Mouse (Mus musculus) NIH3T3 (cell line): ENCODE measurements around the gene Pou4f1.

Experiments
- DNase-seq: peaks from one replicate; pipeline ENCODE4 v3.0.0-alpha.2; 2012; ENCODE audit warnings: low read depth

The Pou4f1 gene

GRCm38 (mm10) chr14:104456976-104457375 lies 10.8 kb downstream of the Pou4f1 start:
- DNase-seq: no peak

DNA sequence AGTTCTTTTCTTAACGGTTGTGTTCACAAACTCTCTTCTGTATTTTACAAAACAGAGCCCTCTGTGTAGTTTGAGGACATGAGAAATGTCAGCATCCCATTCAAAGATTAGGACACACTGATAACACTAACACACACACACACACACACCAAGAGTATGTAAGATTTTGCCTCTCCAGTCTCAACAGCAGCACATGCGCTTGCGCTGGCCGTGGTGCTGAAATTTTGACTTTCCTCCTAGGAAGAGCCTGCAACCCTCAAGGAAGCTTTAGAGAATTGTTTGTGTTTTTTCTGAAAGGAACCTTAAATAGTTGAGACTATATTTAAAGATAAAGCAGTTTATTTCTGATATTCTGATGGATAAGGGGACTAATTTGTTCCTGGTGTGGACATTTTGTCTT lies 14.0 kb downstream of the Pou4f1 start:
- peak; percentile 84 for DNase-seq

DNA sequence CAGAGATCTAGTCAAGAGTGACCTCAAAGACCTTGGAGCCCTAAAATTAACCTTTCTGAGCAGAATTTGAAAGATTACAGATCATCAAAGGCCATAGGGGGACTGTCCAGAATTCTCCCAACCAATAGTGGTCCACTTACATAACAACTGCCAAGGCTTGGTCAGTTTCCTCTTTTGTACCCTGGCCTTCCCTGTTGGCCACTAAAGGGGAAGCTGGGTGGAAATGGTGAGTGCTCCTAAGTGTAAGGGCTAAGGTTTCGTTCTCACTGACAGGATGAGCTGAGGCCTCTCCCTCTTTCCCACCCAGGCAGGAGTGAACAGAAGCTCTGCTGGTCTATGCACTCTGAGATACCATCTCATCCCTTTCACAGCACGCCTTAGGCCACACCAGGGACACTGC lies 33.5 kb downstream of the Pou4f1 start:
- no peak for DNase-seq

DNA sequence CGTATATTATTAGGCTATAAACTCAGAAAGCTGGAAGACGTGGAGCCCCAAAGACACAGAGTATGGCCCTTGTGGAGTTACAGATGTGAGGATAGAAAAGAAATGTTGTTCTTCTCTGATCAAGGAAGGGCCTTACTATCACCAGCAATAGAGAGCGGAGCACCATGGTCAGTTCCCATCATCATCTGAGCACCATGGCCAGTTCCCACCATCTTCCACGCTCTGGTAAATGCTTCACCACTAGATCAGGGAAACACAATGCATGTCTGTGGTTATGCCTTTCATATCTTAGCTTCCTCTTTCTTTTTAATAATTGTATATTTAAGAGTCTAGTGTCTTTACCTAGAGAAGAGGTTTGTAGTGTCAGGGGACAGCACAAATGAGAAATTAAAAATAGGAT lies 37.0 kb downstream of the Pou4f1 start:
- no peak for DNase-seq

DNA sequence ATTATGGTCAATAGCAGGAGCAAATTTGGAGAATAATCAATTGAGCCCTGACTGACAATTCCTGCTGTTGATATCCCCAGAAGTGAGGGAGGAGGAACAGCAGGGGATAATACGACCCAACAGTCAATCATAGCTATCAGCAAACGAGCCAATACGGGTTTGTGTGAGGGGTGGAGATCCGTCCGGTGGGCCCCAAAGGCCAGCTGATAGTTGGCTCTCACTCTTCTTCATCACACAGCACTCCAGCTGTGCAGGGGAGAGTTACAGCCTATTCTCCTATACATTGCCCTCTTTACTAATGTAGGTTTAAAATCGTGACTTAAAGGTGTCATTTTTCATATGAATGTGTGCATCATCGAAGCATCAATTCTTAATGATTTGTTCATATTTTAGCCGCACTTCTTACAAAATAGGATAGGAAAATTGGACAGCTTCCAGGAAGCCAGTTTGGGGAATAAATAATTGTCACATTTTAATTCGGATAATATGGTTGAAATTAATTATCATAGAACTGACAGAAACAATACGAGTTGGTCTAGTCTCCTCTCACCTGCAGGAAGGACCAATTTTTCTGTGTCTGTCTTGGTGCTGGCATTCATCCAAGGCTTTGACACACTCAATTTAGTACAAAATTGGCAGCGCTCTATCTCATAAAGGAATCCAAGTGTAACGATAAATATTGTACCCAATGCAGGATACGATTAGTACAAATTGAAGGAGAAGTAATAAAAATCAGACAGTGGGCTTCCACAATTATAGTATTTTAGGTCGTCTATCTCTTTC lies 43.9 kb downstream of the Pou4f1 start:
- no peak for DNase-seq
